Mouse (Mus musculus) kidney, embryonic 16.5 days (tissue): ENCODE data around the gene 1700019D03Rik. TPM values are rescaled to one million over a fixed set of nuclear protein-coding genes. Genes with fewer than 3 reads are reported as not detected.

ENCODE experiments used
- ATAC-seq: fragments of 200-750 bp; cut with Nextera tagmentation; 2 replicates; pipeline ENCODE4 v1.8.0; 2017; ENCODE audit warnings: moderate TSS enrichment; ENCODE audit not compliant: low FRiP score, low TSS enrichment
- H3K27ac ChIP-seq: fragments of 300-500 bp; sonication (generic); 2 replicates; pipeline ENCODE4 v1.5.1; 2014; ENCODE audit warnings: low read length
- H3K27me3 ChIP-seq: fragments of 300-500 bp; sonication (generic); 2 replicates; pipeline ENCODE4 v1.6.1; 2014; ENCODE audit warnings: low read length, control low read depth, mixed read lengths; ENCODE audit not compliant: insufficient read depth
- H3K36me3 ChIP-seq: fragments of 300-500 bp; sonication (generic); 2 replicates; pipeline ENCODE4 v1.6.1; 2014; ENCODE audit warnings: low read length, control low read depth, mixed read lengths; ENCODE audit not compliant: insufficient read depth
- H3K4me1 ChIP-seq: fragments of 300-500 bp; sonication (generic); 2 replicates; pipeline ENCODE4 v1.6.1; 2014; ENCODE audit warnings: low read length, control low read depth, mixed read lengths; ENCODE audit not compliant: insufficient read depth
- H3K4me2 ChIP-seq: fragments of 300-500 bp; sonication (generic); replicated peaks from 2 replicates; pipeline ENCODE4 v1.6.1; 2014; ENCODE audit warnings: low read depth, low read length
- H3K4me3 ChIP-seq: fragments of 300-500 bp; sonication (generic); 2 replicates; pipeline ENCODE4 v1.5.1; 2014; ENCODE audit warnings: mild to moderate bottlenecking, low read length
- H3K9ac ChIP-seq: fragments of 300-500 bp; sonication (generic); replicated peaks from 2 replicates; pipeline ENCODE4 v1.6.1; 2014; ENCODE audit warnings: low read length
- H3K9me3 ChIP-seq: fragments of 300-500 bp; sonication (generic); 2 replicates; pipeline ENCODE4 v1.6.1; 2016; ENCODE audit warnings: low read length, control low read depth
- WGBS: fragments of 180-500 bp; shearing (Covaris S2); extraction: QIAGEN DNeasy Blood & Tissue Kit; methylation state at CpG from one replicate; pipeline ENCODE4 v1.1.7; 2014; 5-methylcytosine and 5-hydroxymethylcytosine counted together
- polyA plus RNA-seq: library from polyadenylated mRNA; unstranded; fragments of >200 nt; fragmentation: Nextera tagmentation; extraction: Ambion mirVana; gene quantifications from 2 replicates; pipeline ENCODE4 v1.2.1, GENCODE M21; 2015

1700019D03Rik gene
- 10.4 and 11.2 TPM in 2 replicates for polyA plus RNA-seq

- WGBS: 49% methylated on average over 5 of the region's 5 CpGs
Measured at GRCm38 (mm10) chr1:53020079-53020478, at the start of gene 1700019D03Rik. 1700019D03Rik (minus strand) TSS chr1:53020179.

GRCm38 (mm10) chr1:53063921-53064320 is 43.9 kb upstream of the 1700019D03Rik start:
- H3K4me3 ChIP-seq: no peak overlapping the region
- no peak for ATAC-seq
- H3K4me2 ChIP-seq: no peak overlapping the region
- no peak overlapping the region for H3K27ac ChIP-seq
- no peaks in the 10 kb centered on the region for H3K36me3 ChIP-seq
- no peaks in the 10 kb centered on the region for H3K27me3 ChIP-seq
- peaks cover 15% of the 10 kb centered on the region; the same call in 1 of the 2 replicates for H3K4me1 ChIP-seq
- no peaks in the 10 kb centered on the region for H3K9me3 ChIP-seq
- no peak overlapping the region for H3K9ac ChIP-seq
- WGBS: 69% methylated on average over 4 of the region's 4 CpGs

More at GRCm38 (mm10) chr1:53020079-53020478, at the start of gene 1700019D03Rik:
- no peak for ATAC-seq
- Histone ChIP-seq H3K4me2 (no peak within 1 kb of the TSS), H3K9ac (no peak within 1 kb of the TSS), H3K4me3 (no peak within 1 kb of the TSS), H3K4me1 (no peaks in the 10 kb centered on the region), H3K27me3 (no peaks in the 10 kb centered on the region), H3K9me3 (no peaks in the 10 kb centered on the region), H3K36me3 (no peaks in the 10 kb centered on the region), H3K27ac (no peak within 1 kb of the TSS)

- Histone ChIP-seq H3K36me3 (no peaks in the 10 kb centered on the region), H3K4me2 (no peak overlapping the region), H3K27me3 (no peaks in the 10 kb centered on the region), H3K9me3 (no peaks in the 10 kb centered on the region), H3K27ac (no peak overlapping the region), H3K4me3 (no peak overlapping the region), H3K9ac (no peak overlapping the region), H3K4me1 (peaks cover 15% of the 10 kb centered on the region; the same call in 1 of the 2 replicates)
- 70% methylated on average over 13 of the region's 13 CpGs for WGBS
- no peak for ATAC-seq
Measured at GRCm38 (mm10) chr1:53061871-53062608, 42.1 kb upstream of the 1700019D03Rik start.

- Histone ChIP-seq H3K27me3 (no peaks in the 10 kb centered on the region), H3K9ac (no peak within 1 kb of the TSS), H3K4me2 (no peak within 1 kb of the TSS), H3K27ac (no peak within 1 kb of the TSS), H3K9me3 (no peaks in the 10 kb centered on the region), H3K4me3 (no peak within 1 kb of the TSS), H3K36me3 (no peaks in the 10 kb centered on the region), H3K4me1 (peaks cover 15% of the 10 kb centered on the region; the same call in 1 of the 2 replicates)
- ATAC-seq: no peak
- WGBS: 38% methylated on average over 6 of the region's 6 CpGs
Measured at GRCm38 (mm10) chr1:53061340-53061739, 41.4 kb upstream of the 1700019D03Rik start, which contains the start of gene Mstn. Mstn (plus strand) TSS chr1:53061640.

GRCm38 (mm10) chr1:53060499-53060898 is 40.5 kb upstream of the 1700019D03Rik start:
- no peak for ATAC-seq
- no peaks in the 10 kb centered on the region for H3K9me3 ChIP-seq
- H3K9ac ChIP-seq: no peak overlapping the region
- no peak overlapping the region for H3K4me2 ChIP-seq
- H3K36me3 ChIP-seq: no peaks in the 10 kb centered on the region
- 56% methylated on average over 8 of the region's 8 CpGs for WGBS
- no peak overlapping the region for H3K27ac ChIP-seq
- H3K4me3 ChIP-seq: no peak overlapping the region
- H3K27me3 ChIP-seq: no peaks in the 10 kb centered on the region
- H3K4me1 ChIP-seq: peaks cover 15% of the 10 kb centered on the region; the same call in 1 of the 2 replicates

- H3K9me3 ChIP-seq: no peaks in the 10 kb centered on the region
- no peak for ATAC-seq
- no peak overlapping the region for H3K4me3 ChIP-seq
- no peak overlapping the region for H3K9ac ChIP-seq
- H3K4me1 ChIP-seq: peaks cover 15% of the 10 kb centered on the region; the same call in 1 of the 2 replicates
- H3K4me2 ChIP-seq: no peak overlapping the region
- 60% methylated on average over 5 of the region's 5 CpGs for WGBS
- H3K27ac ChIP-seq: no peak overlapping the region
- no peaks in the 10 kb centered on the region for H3K27me3 ChIP-seq
- H3K36me3 ChIP-seq: no peaks in the 10 kb centered on the region
Measured at GRCm38 (mm10) chr1:53059106-53059505, 39.1 kb upstream of the 1700019D03Rik start.

- Histone ChIP-seq H3K27me3 (no peaks in the 10 kb centered on the region), H3K27ac (no peak overlapping the region), H3K9ac (no peak overlapping the region), H3K9me3 (no peaks in the 10 kb centered on the region), H3K4me1 (no peaks in the 10 kb centered on the region), H3K4me2 (no peak overlapping the region), H3K4me3 (no peak overlapping the region), H3K36me3 (no peaks in the 10 kb centered on the region)
- no peak for ATAC-seq
- WGBS: 49% methylated on average over 9 of the region's 9 CpGs
Measured at GRCm38 (mm10) chr1:53053087-53054022, 33.4 kb upstream of the 1700019D03Rik start.

- Histone ChIP-seq H3K4me3 (no peak overlapping the region), H3K4me1 (no peaks in the 10 kb centered on the region), H3K27me3 (no peaks in the 10 kb centered on the region), H3K27ac (no peak overlapping the region), H3K9me3 (no peaks in the 10 kb centered on the region), H3K36me3 (no peaks in the 10 kb centered on the region), H3K4me2 (no peak overlapping the region), H3K9ac (no peak overlapping the region)
- ATAC-seq: no peak
- WGBS: 73% methylated on average over 8 of the region's 8 CpGs
Measured at GRCm38 (mm10) chr1:53049763-53050427, 29.9 kb upstream of the 1700019D03Rik start.

GRCm38 (mm10) chr1:53037443-53037871 is 17.5 kb upstream of the 1700019D03Rik start:
- Histone ChIP-seq H3K4me1 (no peaks in the 10 kb centered on the region), H3K9me3 (no peaks in the 10 kb centered on the region), H3K36me3 (no peaks in the 10 kb centered on the region), H3K9ac (no peak overlapping the region), H3K4me3 (no peak overlapping the region), H3K27me3 (no peaks in the 10 kb centered on the region), H3K27ac (no peak overlapping the region), H3K4me2 (no peak overlapping the region)
- WGBS: 91% methylated on average over 5 of the region's 5 CpGs
- no peak for ATAC-seq
